Mouse (Mus musculus) megakaryocyte, embryonic 14.5 days (primary cell): Measurements from ENCODE around the gene Slc25a43. TPM values are rescaled to one million over a fixed set of nuclear protein-coding genes. Genes with fewer than 3 reads are reported as not detected.

Source experiments
- H3K27me3 ChIP-seq: replicated peaks from 2 replicates; pipeline ENCODE3; 2012; ENCODE audit warnings: inconsistent platforms
- H3K36me3 ChIP-seq: replicated peaks from 2 replicates; pipeline ENCODE3; 2012; ENCODE audit warnings: low read length, inconsistent platforms, mixed read lengths
- H3K4me1 ChIP-seq: 2 replicates; pipeline ENCODE4 v1.6.1; 2012; ENCODE audit warnings: inconsistent platforms
- H3K4me3 ChIP-seq: replicated peaks from 2 replicates; pipeline ENCODE3; 2012; ENCODE audit warnings: moderate library complexity, mild to moderate bottlenecking, inconsistent platforms
- H3K9me3 ChIP-seq: 2 replicates; pipeline ENCODE4 v1.6.1; 2012; ENCODE audit warnings: inconsistent platforms
- FLI1 ChIP-seq: IDR thresholded peaks from 2 replicates; pipeline ENCODE4 v1.6.1; 2012; ENCODE audit warnings: low read length, inconsistent platforms, mixed read lengths
- GATA1 ChIP-seq: IDR thresholded peaks from 3 replicates; pipeline ENCODE4 v1.6.1; 2012; ENCODE audit warnings: mixed read lengths, low read length, inconsistent platforms, borderline replicate concordance
- polyA plus RNA-seq: library from polyadenylated mRNA; stranded (reverse); fragments of >175 nt; gene quantifications from 2 replicates; pipeline ENCODE4 v1.2.3, GENCODE M21; 2012; ENCODE audit warnings: low replicate concordance; ENCODE audit not compliant: insufficient read depth

Slc25a43 gene
- polyA plus RNA-seq, 1 experiment = 2.6 TPM

- TF ChIP-seq FLI1 (no peak), GATA1 (no peak)
- Histone ChIP-seq H3K36me3 (no peaks in the 10 kb centered on the region), H3K27me3 (no peaks in the 10 kb centered on the region), H3K9me3 (no peaks in the 10 kb centered on the region), H3K4me1 (peaks cover 26% of the 10 kb centered on the region), H3K4me3 (no peak overlapping the region)
Observed at GRCm38 (mm10) chrX:36752586-36752985, 9.1 kb downstream of the Slc25a43 start.

GRCm38 (mm10) chrX:36757796-36758472 is 14.5 kb downstream of the Slc25a43 start:
- no peaks in the 10 kb centered on the region for H3K27me3 ChIP-seq
- TF ChIP-seq FLI1 (no peak), GATA1 (no peak)

GRCm38 (mm10) chrX:36758566-36758965 is 15.1 kb downstream of the Slc25a43 start:
- no peaks in the 10 kb centered on the region for H3K36me3 ChIP-seq
- no peaks in the 10 kb centered on the region for H3K9me3 ChIP-seq
- no peak for TF ChIP-seq GATA1
- TF ChIP-seq FLI1 = no peak
- no peak overlapping the region for H3K4me3 ChIP-seq
- peaks cover 2% of the 10 kb centered on the region for H3K27me3 ChIP-seq
- peaks cover 8% of the 10 kb centered on the region; the same call in 1 of the 2 replicates for H3K4me1 ChIP-seq

More at GRCm38 (mm10) chrX:36757796-36758472, 14.5 kb downstream of the Slc25a43 start:
- H3K4me3 ChIP-seq = no peak overlapping the region
- H3K4me1 ChIP-seq = peaks cover 8% of the 10 kb centered on the region; the same call in 1 of the 2 replicates
- no peaks in the 10 kb centered on the region for H3K9me3 ChIP-seq
- no peaks in the 10 kb centered on the region for H3K36me3 ChIP-seq

GRCm38 (mm10) chrX:36760946-36761635 is 17.6 kb downstream of the Slc25a43 start:
- peaks cover 8% of the 10 kb centered on the region; the same call in 1 of the 2 replicates for H3K4me1 ChIP-seq
- no peak overlapping the region for H3K4me3 ChIP-seq
- H3K27me3 ChIP-seq = peaks cover 2% of the 10 kb centered on the region
- no peak for TF ChIP-seq GATA1
- TF ChIP-seq FLI1 = no peak
- H3K36me3 ChIP-seq = no peaks in the 10 kb centered on the region
- H3K9me3 ChIP-seq = no peaks in the 10 kb centered on the region

GRCm38 (mm10) chrX:36762289-36762688 is 18.8 kb downstream of the Slc25a43 start:
- Histone ChIP-seq H3K4me3 (no peak overlapping the region), H3K36me3 (no peaks in the 10 kb centered on the region), H3K4me1 (peaks cover 8% of the 10 kb centered on the region; the same call in 1 of the 2 replicates), H3K27me3 (peaks cover 2% of the 10 kb centered on the region), H3K9me3 (no peaks in the 10 kb centered on the region)
- TF ChIP-seq GATA1 = no peak
- no peak for TF ChIP-seq FLI1

GRCm38 (mm10) chrX:36762894-36763293 is 19.4 kb downstream of the Slc25a43 start:
- Histone ChIP-seq H3K4me3 (no peak overlapping the region), H3K4me1 (peaks cover 8% of the 10 kb centered on the region; the same call in 1 of the 2 replicates), H3K27me3 (peaks cover 2% of the 10 kb centered on the region), H3K9me3 (no peaks in the 10 kb centered on the region), H3K36me3 (no peaks in the 10 kb centered on the region)
- TF ChIP-seq GATA1 = no peak
- no peak for TF ChIP-seq FLI1

GRCm38 (mm10) chrX:36763298-36763933 is 20.0 kb downstream of the Slc25a43 start:
- Histone ChIP-seq H3K4me3 (no peak overlapping the region), H3K4me1 (peaks cover 8% of the 10 kb centered on the region; the same call in 1 of the 2 replicates), H3K27me3 (peaks cover 2% of the 10 kb centered on the region), H3K9me3 (no peaks in the 10 kb centered on the region), H3K36me3 (no peaks in the 10 kb centered on the region)
- TF ChIP-seq GATA1 (no peak), FLI1 (no peak)

- Histone ChIP-seq H3K4me3 (no peak overlapping the region), H3K36me3 (no peaks in the 10 kb centered on the region), H3K4me1 (peaks cover 8% of the 10 kb centered on the region; the same call in 1 of the 2 replicates), H3K9me3 (no peaks in the 10 kb centered on the region), H3K27me3 (peaks cover 6% of the 10 kb centered on the region)
- TF ChIP-seq FLI1 = no peak
- TF ChIP-seq GATA1 = no peak
Observed at GRCm38 (mm10) chrX:36763934-36764317, 20.5 kb downstream of the Slc25a43 start.

GRCm38 (mm10) chrX:36767386-36767785 is 23.9 kb downstream of the Slc25a43 start:
- Histone ChIP-seq H3K4me3 (no peak overlapping the region), H3K36me3 (no peaks in the 10 kb centered on the region), H3K9me3 (no peaks in the 10 kb centered on the region), H3K27me3 (peaks cover 15% of the 10 kb centered on the region), H3K4me1 (no peaks in the 10 kb centered on the region)
- TF ChIP-seq GATA1 (no peak), FLI1 (no peak)
